Mouse (Mus musculus) bone marrow macrophage, adult 2 months (primary cell): ENCODE measurements at regions not wholly inside any gene's neighbourhood (a gene's known extent, or its start where the extent isn't known, plus 50 kb on each side); places are given as distances from the start of the nearest gene placed in this dataset.

ENCODE experiments used
- CTCF ChIP-seq: IDR thresholded peaks from 2 replicates; pipeline ENCODE4 v1.5.1; 2012; ENCODE audit warnings: low read depth, mild to moderate bottlenecking, low read length, moderate library complexity
- POLR2A ChIP-seq: IDR thresholded peaks from 2 replicates; pipeline ENCODE4 v1.6.1; 2012; ENCODE audit warnings: mild to moderate bottlenecking, low read depth, low read length, borderline replicate concordance

GRCm38 (mm10) chr13:58733615-58734014 lies 72.8 kb upstream of the Ntrk2 start:
- TF ChIP-seq POLR2A (no peak), CTCF (no peak)
